Mouse (Mus musculus): ENCODE results near the gene Fgfr2. TPM values are rescaled to one million over a fixed set of nuclear protein-coding genes. Genes with fewer than 3 reads are reported as not detected.
A peak's percentile ranks its signal among the peaks of the same experiment; 100 is the strongest.

Gene Fgfr2
- polyA plus RNA-seq, 1 experiment from 2014 or later = 20.3 TPM

DNA sequence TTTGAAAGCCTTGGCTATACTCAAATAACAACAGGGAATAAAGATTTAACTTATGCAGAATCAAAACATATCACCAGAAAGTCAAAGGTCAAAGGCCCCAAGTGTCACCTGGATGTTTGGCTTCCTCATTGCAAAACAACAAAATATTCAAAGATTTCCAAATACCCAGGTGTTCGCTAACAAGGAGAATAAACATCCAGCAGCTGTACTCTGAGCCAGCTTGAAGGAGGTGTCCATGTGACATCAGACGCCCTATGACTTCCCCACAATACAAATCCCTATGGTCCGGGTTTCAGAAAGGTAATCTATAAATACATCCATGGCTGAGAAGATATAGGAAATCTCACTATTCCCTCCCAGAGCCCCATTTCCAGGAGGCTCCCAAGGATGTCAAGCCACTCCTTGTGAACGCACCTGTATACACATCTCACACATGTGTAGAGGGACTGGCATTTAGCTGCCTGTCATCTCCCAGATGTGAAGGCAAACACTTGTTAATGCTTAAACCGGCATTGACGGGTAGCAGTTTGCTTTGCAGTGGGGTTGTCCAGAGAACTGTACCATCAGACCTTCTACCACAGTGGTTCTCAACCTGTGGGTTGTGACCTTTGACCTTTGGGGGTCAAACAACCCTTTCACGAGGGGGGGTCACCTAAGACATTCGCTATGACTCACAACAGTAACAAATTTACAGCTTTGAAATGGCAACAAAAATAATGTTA, 2900.4 kb downstream of the Fgfr2 start:
- Histone ChIP-seq H3K4me2 (ENCODE audit: low read depth, low read length) (no peak overlapping the region), H3K27ac (ENCODE audit: low read length) (no peak overlapping the region), H3K27me3 (ENCODE audit: control insufficient read depth, insufficient read depth, low read length) (no peaks in the 10 kb centered on the region), H3K9ac (ENCODE audit: low read length) (no peak overlapping the region), H3K36me3 (ENCODE audit: control insufficient read depth, insufficient read depth) (no peaks in the 10 kb centered on the region), H3K4me1 (ENCODE audit: control insufficient read depth, insufficient read depth, low read length) (no peaks in the 10 kb centered on the region), H3K9me3 (replicated peaks; ENCODE audit: control insufficient read depth, low read length) (no peaks in the 10 kb centered on the region), H3K4me3 (ENCODE audit: low read length) (no peak overlapping the region)
- 73% methylated on average over 8 of the region's 8 CpGs for WGBS
- no peak for ATAC-seq (replicated peaks; ENCODE audit: extremely low read depth, insufficient read depth, low FRiP score)

- no peak overlapping the region for H3K4me3 ChIP-seq (ENCODE audit: low read length)
- no peaks in the 10 kb centered on the region for H3K36me3 ChIP-seq (ENCODE audit: control insufficient read depth, insufficient read depth)
- H3K4me1 ChIP-seq (ENCODE audit: control insufficient read depth, insufficient read depth, low read length) = no peaks in the 10 kb centered on the region
- H3K27ac ChIP-seq (ENCODE audit: low read length) = no peak overlapping the region
- 79% methylated on average over 17 of the region's 17 CpGs for WGBS
- no peak for ATAC-seq (replicated peaks; ENCODE audit: extremely low read depth, insufficient read depth, low FRiP score)
- no peak overlapping the region for H3K9ac ChIP-seq (ENCODE audit: low read length)
- H3K9me3 ChIP-seq (replicated peaks; ENCODE audit: control insufficient read depth, low read length) = no peaks in the 10 kb centered on the region
- no peak overlapping the region for H3K4me2 ChIP-seq (ENCODE audit: low read depth, low read length)
- H3K27me3 ChIP-seq (ENCODE audit: control insufficient read depth, insufficient read depth, low read length) = no peaks in the 10 kb centered on the region
Measured at GRCm38 (mm10) chr7:130221661-130222387, 2901.3 kb downstream of the Fgfr2 start.

- H3K36me3 ChIP-seq (ENCODE audit: control insufficient read depth, insufficient read depth) = no peaks in the 10 kb centered on the region
- no peaks in the 10 kb centered on the region for H3K4me1 ChIP-seq (ENCODE audit: control insufficient read depth, insufficient read depth, low read length)
- 89% methylated on average over 4 of the region's 4 CpGs for WGBS
- no peaks in the 10 kb centered on the region for H3K27me3 ChIP-seq (ENCODE audit: control insufficient read depth, insufficient read depth, low read length)
- no peak overlapping the region for H3K27ac ChIP-seq (ENCODE audit: low read length)
- H3K4me3 ChIP-seq (ENCODE audit: low read length) = no peak overlapping the region
- no peak for ATAC-seq (replicated peaks; ENCODE audit: extremely low read depth, insufficient read depth, low FRiP score)
- H3K9ac ChIP-seq (ENCODE audit: low read length) = no peak overlapping the region
- H3K4me2 ChIP-seq (ENCODE audit: low read depth, low read length) = no peak overlapping the region
- no peaks in the 10 kb centered on the region for H3K9me3 ChIP-seq (replicated peaks; ENCODE audit: control insufficient read depth, low read length)
Measured at GRCm38 (mm10) chr7:130220627-130221026, 2902.5 kb downstream of the Fgfr2 start.

DNA sequence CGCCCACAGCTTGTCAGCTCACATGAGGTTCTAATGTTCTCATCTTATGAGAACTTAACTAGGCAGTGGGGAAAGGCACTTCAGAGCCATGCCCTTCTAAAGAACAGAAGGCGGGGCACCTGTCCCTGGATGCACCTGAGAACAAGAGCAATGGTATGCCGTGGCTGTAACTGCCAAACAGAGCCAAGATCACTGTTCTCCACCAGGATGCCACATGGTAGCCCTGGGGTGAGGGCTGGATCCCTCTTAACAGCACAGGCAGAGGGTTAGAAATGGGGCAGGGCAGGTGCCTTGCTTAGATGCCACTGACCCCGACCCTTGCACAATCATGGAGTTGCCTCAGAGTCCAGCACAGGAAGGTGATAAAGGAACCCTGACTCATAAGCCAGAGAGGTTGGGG, 2903.3 kb downstream of the Fgfr2 start:
- H3K9ac ChIP-seq (ENCODE audit: low read length) = no peak overlapping the region
- no peaks in the 10 kb centered on the region for H3K9me3 ChIP-seq (replicated peaks; ENCODE audit: control insufficient read depth, low read length)
- no peaks in the 10 kb centered on the region for H3K36me3 ChIP-seq (ENCODE audit: control insufficient read depth, insufficient read depth)
- no peaks in the 10 kb centered on the region for H3K27me3 ChIP-seq (ENCODE audit: control insufficient read depth, insufficient read depth, low read length)
- no peak overlapping the region for H3K27ac ChIP-seq (ENCODE audit: low read length)
- WGBS = 76% methylated on average over 4 of the region's 4 CpGs
- ATAC-seq (replicated peaks; ENCODE audit: extremely low read depth, insufficient read depth, low FRiP score) = no peak
- H3K4me2 ChIP-seq (ENCODE audit: low read depth, low read length) = no peak overlapping the region
- H3K4me3 ChIP-seq (ENCODE audit: low read length) = no peak overlapping the region
- H3K4me1 ChIP-seq (ENCODE audit: control insufficient read depth, insufficient read depth, low read length) = no peaks in the 10 kb centered on the region

DNA sequence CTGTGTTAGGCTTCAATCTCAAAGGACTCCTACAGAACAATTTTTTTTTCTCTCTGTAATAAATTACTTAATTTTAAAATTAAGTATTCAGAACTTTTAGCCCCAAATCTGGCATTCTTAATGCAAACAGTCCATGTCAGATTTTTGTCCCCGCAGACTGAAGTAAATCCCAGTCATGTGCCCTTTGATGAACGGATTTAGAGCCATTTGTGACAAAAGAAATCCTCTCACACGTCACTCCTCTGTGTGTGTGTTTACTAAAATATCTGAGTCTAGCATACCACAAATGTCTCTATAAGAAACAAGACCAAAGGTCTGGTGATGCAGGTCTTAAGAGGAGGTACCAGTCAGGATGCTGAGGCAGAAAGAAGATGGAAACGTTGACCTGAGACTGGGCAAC, 2906.9 kb downstream of the Fgfr2 start:
- Histone ChIP-seq H3K9ac (ENCODE audit: low read length) (no peak overlapping the region), H3K4me2 (ENCODE audit: low read depth, low read length) (no peak overlapping the region), H3K36me3 (ENCODE audit: control insufficient read depth, insufficient read depth) (no peaks in the 10 kb centered on the region), H3K4me1 (ENCODE audit: control insufficient read depth, insufficient read depth, low read length) (no peaks in the 10 kb centered on the region), H3K4me3 (ENCODE audit: low read length) (no peak overlapping the region), H3K9me3 (replicated peaks; ENCODE audit: control insufficient read depth, low read length) (no peaks in the 10 kb centered on the region), H3K27me3 (ENCODE audit: control insufficient read depth, insufficient read depth, low read length) (no peaks in the 10 kb centered on the region), H3K27ac (ENCODE audit: low read length) (no peak overlapping the region)
- no peak for ATAC-seq (replicated peaks; ENCODE audit: extremely low read depth, insufficient read depth, low FRiP score)
- WGBS = 53% methylated on average over 4 of the region's 4 CpGs

DNA sequence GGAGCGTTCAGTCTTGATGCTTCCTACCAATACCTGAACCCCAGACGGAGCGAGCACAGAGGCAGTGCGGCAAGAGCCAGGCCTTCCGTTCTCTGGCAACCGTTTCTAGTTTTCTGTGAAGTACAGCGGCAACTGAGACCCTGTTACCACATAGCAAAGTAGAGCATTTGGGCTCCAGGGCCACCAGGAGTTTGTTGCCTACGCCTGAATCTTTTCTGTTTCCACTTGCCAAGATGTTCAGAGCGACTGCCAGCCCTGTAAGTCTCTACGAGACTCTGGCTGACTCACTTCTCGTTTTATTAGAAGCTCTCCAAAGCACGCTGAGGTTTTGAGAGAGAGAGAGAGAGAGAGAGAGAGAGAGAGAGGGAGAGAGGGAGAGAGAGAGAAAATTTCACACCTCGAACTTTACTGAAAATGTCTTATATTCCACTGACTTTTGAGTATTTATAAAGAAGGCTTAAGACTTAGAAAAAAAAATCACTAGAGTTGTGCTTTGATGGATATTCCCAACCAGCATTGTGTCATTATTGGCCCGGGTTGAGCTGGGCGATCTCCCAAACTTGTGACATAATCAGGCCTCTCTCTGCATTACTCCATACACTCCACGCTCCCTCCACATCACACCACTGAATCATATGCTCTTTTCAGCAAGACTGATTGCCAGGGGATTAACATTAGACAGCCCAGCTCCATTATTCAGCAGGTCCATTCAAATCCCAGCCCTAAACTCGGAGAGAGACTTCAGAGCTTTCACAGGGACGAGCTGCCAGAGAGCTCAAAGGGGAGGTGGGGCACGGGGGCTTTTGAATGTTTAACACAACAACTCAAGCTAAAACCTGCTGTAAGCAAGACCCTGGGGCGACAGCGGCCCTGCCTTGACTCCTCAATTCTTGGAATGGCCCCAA, 2907.6 kb downstream of the Fgfr2 start:
- 54% methylated on average over 21 of the region's 21 CpGs for WGBS

GRCm38 (mm10) chr7:130213156-130213555, 2910.0 kb downstream of the Fgfr2 start:
- WGBS = 92% methylated on average over 5 of the region's 5 CpGs
- no peaks in the 10 kb centered on the region for H3K36me3 ChIP-seq (ENCODE audit: control insufficient read depth, insufficient read depth)
- H3K27me3 ChIP-seq (ENCODE audit: control insufficient read depth, insufficient read depth, low read length) = no peaks in the 10 kb centered on the region

More for the DNA sequence above, 2907.6 kb downstream of the Fgfr2 start:
- H3K36me3 ChIP-seq (ENCODE audit: control insufficient read depth, insufficient read depth) = no peaks in the 10 kb centered on the region
- H3K9ac ChIP-seq (ENCODE audit: low read length) = no peak overlapping the region
- H3K4me2 ChIP-seq (ENCODE audit: low read depth, low read length) = no peak overlapping the region
- H3K27me3 ChIP-seq (ENCODE audit: control insufficient read depth, insufficient read depth, low read length) = no peaks in the 10 kb centered on the region
- H3K4me3 ChIP-seq (ENCODE audit: low read length) = no peak overlapping the region
- no peaks in the 10 kb centered on the region for H3K9me3 ChIP-seq (replicated peaks; ENCODE audit: control insufficient read depth, low read length)
- H3K4me1 ChIP-seq (ENCODE audit: control insufficient read depth, insufficient read depth, low read length) = no peaks in the 10 kb centered on the region
- H3K27ac ChIP-seq (ENCODE audit: low read length) = no peak overlapping the region
- ATAC-seq (replicated peaks; ENCODE audit: extremely low read depth, insufficient read depth, low FRiP score) = peak; percentile 60; the same call in 1 of the 2 replicates

GRCm38 (mm10) chr7:130211411-130211810, 2911.7 kb downstream of the Fgfr2 start:
- no peaks in the 10 kb centered on the region for H3K36me3 ChIP-seq (ENCODE audit: control insufficient read depth, insufficient read depth)
- H3K9ac ChIP-seq (ENCODE audit: low read length) = no peak overlapping the region
- H3K27ac ChIP-seq (ENCODE audit: low read length) = no peak overlapping the region
- H3K9me3 ChIP-seq (replicated peaks; ENCODE audit: control insufficient read depth, low read length) = no peaks in the 10 kb centered on the region
- H3K4me3 ChIP-seq (ENCODE audit: low read length) = no peak overlapping the region
- WGBS = 73% methylated on average over 5 of the region's 5 CpGs
- no peak for ATAC-seq (replicated peaks; ENCODE audit: extremely low read depth, insufficient read depth, low FRiP score)
- H3K4me2 ChIP-seq (ENCODE audit: low read depth, low read length) = no peak overlapping the region
- no peaks in the 10 kb centered on the region for H3K4me1 ChIP-seq (ENCODE audit: control insufficient read depth, insufficient read depth, low read length)
- H3K27me3 ChIP-seq (ENCODE audit: control insufficient read depth, insufficient read depth, low read length) = no peaks in the 10 kb centered on the region

More at GRCm38 (mm10) chr7:130213156-130213555, 2910.0 kb downstream of the Fgfr2 start:
- no peak for ATAC-seq (replicated peaks; ENCODE audit: extremely low read depth, insufficient read depth, low FRiP score)
- Histone ChIP-seq H3K4me1 (ENCODE audit: control insufficient read depth, insufficient read depth, low read length) (no peaks in the 10 kb centered on the region), H3K9ac (ENCODE audit: low read length) (no peak overlapping the region), H3K4me2 (ENCODE audit: low read depth, low read length) (no peak overlapping the region), H3K9me3 (replicated peaks; ENCODE audit: control insufficient read depth, low read length) (no peaks in the 10 kb centered on the region), H3K27ac (ENCODE audit: low read length) (no peak overlapping the region), H3K4me3 (ENCODE audit: low read length) (no peak overlapping the region)
